Mouse (Mus musculus): ENCODE results near the gene Nat10.

The Nat10 gene

GRCm38 (mm10) chr2:103760906-103761716 lies at the start of gene Nat10:
Nat10 (minus strand) TSS chr2:103761270.
- peak; percentile 98 for DNase-seq (ENCODE audit: low spot score)

- no peak for DNase-seq (ENCODE audit: low spot score)
These were observed 49.3 kb upstream of the Nat10 start for GRCm38 (mm10) chr2:103810412-103810811.

GRCm38 (mm10) chr2:103808466-103808865 lies 47.4 kb upstream of the Nat10 start:
- DNase-seq (ENCODE audit: low spot score) = no peak

GRCm38 (mm10) chr2:103803770-103804530 lies 42.9 kb upstream of the Nat10 start:
- no peak for DNase-seq (ENCODE audit: low spot score)

DNA sequence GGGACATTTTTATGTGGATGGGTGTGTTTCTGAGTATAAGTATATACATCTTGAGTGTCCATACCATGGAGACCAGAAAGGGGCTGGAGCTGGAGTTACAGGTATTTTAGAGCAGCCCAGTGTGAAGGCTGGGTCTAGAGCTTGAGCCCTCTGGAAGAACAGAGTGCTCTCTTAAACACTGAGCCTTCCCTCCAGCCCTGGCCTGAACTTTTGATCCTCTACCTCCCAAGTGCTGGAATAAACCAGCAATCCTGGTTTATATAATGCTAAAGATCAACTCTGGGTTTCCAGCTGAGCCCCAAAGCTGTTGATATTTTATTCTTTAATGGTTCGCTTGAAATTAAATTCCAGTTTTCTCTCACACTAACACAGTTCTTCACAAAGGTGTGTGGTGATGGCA lies 41.4 kb upstream of the Nat10 start:
- DNase-seq (ENCODE audit: low spot score) = no peak

DNA sequence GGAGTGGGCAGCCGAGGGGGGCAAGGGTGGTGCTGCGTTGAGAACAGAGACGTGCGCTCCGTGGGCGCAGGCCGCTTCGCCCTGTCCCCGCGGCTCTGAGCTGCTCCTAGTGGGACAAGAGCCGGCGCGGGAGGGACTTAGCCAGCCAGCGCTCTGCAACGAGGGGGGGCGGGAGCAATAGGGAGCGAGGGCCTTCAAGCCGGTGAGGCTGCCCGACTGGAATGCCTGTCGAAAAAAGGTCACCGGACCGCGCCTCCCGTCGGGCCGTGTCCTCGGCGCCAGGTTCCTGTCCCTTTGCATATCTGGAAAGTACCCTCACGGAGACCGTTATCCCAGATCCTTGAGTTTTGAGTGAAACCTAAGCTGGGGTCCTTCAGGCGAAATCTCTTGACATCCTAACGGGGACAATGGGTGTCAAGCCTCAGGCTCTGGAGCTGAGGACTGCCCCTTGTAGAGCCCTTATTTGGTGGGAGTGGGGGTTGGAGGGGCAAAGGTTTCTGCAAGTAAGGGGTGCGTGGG lies 36.5 kb upstream of the Nat10 start, which contains the start of gene Caprin1:
Caprin1 (minus strand) TSS at position 159 of the 519 bp plus-strand sequence.
- peak; percentile 88 for DNase-seq (ENCODE audit: low spot score)

GRCm38 (mm10) chr2:103796861-103797466 lies 35.9 kb upstream of the Nat10 start:
- peak; percentile 67 for DNase-seq (ENCODE audit: low spot score)

GRCm38 (mm10) chr2:103796211-103796860 lies 35.3 kb upstream of the Nat10 start:
- DNase-seq (ENCODE audit: low spot score) = peak; percentile 9

GRCm38 (mm10) chr2:103795843-103796210 lies 34.8 kb upstream of the Nat10 start:
- peak; percentile 46 for DNase-seq (ENCODE audit: low spot score)

DNA sequence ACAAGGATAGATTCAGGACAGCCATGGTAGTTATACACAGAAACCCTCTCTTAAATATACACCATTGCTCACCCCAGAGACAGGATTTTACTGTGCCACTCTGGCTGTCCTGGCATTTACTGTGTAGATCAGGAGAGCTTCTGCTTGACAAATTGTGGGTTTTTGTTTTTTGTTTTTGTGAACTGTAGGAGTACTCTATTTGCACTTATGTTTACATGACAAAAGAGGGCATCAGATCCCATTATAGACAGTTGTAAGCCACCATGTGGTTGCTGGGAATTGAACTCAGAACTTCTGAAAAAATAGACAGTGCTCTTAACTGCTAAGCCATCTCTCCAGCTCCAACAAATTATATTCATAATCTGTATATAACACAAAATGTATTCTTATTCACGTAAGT lies 30.9 kb upstream of the Nat10 start:
- no peak for DNase-seq (ENCODE audit: low spot score)

DNA sequence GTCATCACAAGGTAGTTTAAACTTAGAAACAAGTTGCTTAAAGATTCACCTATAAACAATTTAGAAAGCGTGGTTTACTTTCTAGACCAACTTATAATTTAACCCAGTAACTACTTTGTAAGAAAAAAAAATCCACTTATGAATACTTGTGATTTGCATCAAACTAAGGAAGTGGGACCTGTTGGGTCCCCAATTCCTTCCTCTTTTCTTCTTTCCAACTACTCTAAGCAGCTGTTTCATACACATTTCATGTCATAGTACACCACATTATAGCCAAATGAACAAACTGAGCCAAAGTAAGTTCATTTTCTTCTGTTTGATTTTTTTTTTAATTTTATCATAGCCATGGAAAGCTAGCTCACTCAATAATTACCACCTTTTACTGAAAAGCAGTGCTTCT lies 24.7 kb upstream of the Nat10 start:
- DNase-seq (ENCODE audit: low spot score) = no peak

DNA sequence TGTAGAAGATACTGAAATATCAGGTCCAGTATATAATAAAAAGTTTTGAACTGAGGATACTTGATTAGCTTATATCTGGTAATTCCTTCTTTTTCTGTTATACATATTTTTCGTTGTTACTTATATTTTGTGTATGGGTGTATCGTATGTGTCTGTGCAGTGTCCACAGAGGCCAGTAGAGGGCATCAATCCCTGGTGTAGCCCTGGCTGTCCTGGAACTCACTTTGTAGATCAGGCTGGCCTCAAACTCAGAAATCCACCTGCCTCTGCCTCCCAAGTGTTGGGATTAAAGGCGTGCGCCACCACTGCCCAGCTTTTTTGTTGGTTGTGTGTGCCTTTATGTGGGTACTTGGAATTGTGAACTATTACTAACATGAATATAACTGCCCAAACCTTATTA lies 23.6 kb upstream of the Nat10 start:
- DNase-seq (ENCODE audit: low spot score) = no peak

GRCm38 (mm10) chr2:103762492-103762891 lies 1.4 kb upstream of the Nat10 start:
- no peak for DNase-seq (ENCODE audit: low spot score)

GRCm38 (mm10) chr2:103761993-103762392 lies 923 bp upstream of the Nat10 start:
- DNase-seq (ENCODE audit: low spot score) = no peak

GRCm38 (mm10) chr2:103760421-103760820 lies 649 bp downstream of the Nat10 start:
- DNase-seq (ENCODE audit: low spot score) = no peak

- DNase-seq (ENCODE audit: low spot score) = no peak
These were observed 5.5 kb downstream of the Nat10 start for GRCm38 (mm10) chr2:103755458-103756085.

- no peak for DNase-seq (ENCODE audit: low spot score)
These were observed 6.5 kb downstream of the Nat10 start for GRCm38 (mm10) chr2:103754614-103755013.

- DNase-seq (ENCODE audit: low spot score) = no peak
These were observed 9.3 kb downstream of the Nat10 start for GRCm38 (mm10) chr2:103751771-103752170.

GRCm38 (mm10) chr2:103749091-103749490 lies 12.0 kb downstream of the Nat10 start:
- no peak for DNase-seq (ENCODE audit: low spot score)

- no peak for DNase-seq (ENCODE audit: low spot score)
These were observed 13.2 kb downstream of the Nat10 start for GRCm38 (mm10) chr2:103747891-103748290.

DNA sequence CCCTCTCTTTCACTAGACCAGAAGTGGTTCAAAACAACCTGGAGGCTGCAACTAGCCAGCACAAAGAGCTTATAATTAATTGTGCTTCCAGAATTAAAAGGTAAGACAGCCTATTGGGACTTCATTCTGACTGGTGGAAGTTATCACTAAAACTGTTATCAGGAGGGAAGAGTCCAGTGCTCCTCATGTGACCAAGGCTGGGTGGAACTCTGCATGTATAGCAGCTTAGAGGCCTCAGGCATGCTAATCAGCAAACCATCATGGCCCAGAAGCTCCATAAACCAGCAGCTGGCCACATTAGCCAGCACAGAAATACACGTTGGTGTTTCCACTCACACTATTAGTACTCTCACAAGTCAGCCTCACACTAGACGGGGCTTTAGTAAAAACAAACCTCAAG lies 14.3 kb downstream of the Nat10 start:
- DNase-seq (ENCODE audit: low spot score) = no peak

DNA sequence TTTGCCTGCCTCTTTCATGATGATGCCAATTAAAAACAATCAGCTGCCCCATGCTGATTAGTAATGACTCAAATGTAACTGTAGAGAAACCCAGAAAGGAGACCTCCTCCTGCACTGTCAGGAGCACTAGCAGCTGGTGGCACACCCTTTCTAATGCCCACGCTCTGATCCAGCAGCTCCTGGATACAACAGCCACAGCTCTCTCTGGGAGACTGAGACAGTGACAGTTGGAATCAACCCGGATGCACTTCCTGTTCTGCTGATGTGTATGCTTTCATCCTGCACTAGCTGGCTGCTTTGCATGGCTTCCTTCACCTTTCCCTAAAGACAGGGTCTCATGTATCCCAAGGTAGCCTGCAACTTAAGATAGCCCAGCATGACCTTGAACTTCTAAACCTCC lies 15.0 kb downstream of the Nat10 start:
- DNase-seq (ENCODE audit: low spot score) = no peak
